Mouse (Mus musculus) layer of hippocampus, postnatal 14 days (tissue): ENCODE measurements around the gene Gm49394. TPM values are rescaled to one million over a fixed set of nuclear protein-coding genes. Genes with fewer than 3 reads are reported as not detected.

ENCODE experiments used
- microRNA-seq, 2 experiments: library from miRNA; unstranded; fragments of <30 nt; microRNA quantifications; one replicate each; pipeline ENCODE4 v1.2.0; 2021
- total RNA-seq, 2 experiments: library from RNA; stranded (reverse); gene quantifications; 2 replicates each; pipeline ENCODE4 v1.2.3; 2021

Gene Gm49394
- total RNA-seq, 2 experiments from 2014 or later = 0.09 to 0.12 TPM

Small RNA genes within 50 kb of the gene (microRNA-seq; reads per million reads assigned to microRNA genes)
- gene Mir483 = 214 to 221 reads per million in 2 experiments

Other genes with a start within 250 kb of the Gm49394 start
- gene Syt8, start 235.1 kb downstream of the Gm49394 start, total RNA-seq = not detected
- gene Tnni2, start 228.1 kb downstream of the Gm49394 start, total RNA-seq = under 1 TPM in 1 of 2 experiments, not detected in 1; 0.37 TPM
- gene Lsp1, start 209.1 kb downstream of the Gm49394 start, total RNA-seq = 1 to 10 TPM; 4.2 to 4.7 TPM
- under 1 TPM; 0.92 to 0.95 TPM for gene Tnnt3, start 171.1 kb downstream of the Gm49394 start, total RNA-seq
- 1 to 10 TPM; 4.2 to 5.1 TPM for gene Mrpl23, start 137.3 kb downstream of the Gm49394 start, total RNA-seq
- 100 to 1,000 TPM; 132 to 227 TPM for gene Igf2, start 3.1 kb downstream of the Gm49394 start, total RNA-seq
- gene Ins2, start 73.4 kb upstream of the Gm49394 start, total RNA-seq = not detected